Mouse (Mus musculus) embryonic facial prominence, embryonic 10.5 days (tissue): ENCODE results near the gene Hmgb3. TPM values are rescaled to one million over a fixed set of nuclear protein-coding genes. Genes with fewer than 3 reads are reported as not detected.

Experiments used
- microRNA-seq: library from miRNA; unstranded; fragments of <30 nt; microRNA quantifications from one replicate; pipeline ENCODE4, GENCODE M21; 2017
- polyA plus RNA-seq: library from polyadenylated mRNA; unstranded; fragments of >200 nt; fragmentation: Nextera tagmentation; extraction: Ambion mirVana; gene quantifications from 2 replicates; pipeline ENCODE4 v1.2.1, GENCODE M21; 2016

The Hmgb3 gene
- polyA plus RNA-seq, 1 experiment from 2014 or later, result 718 TPM

Small RNA genes within 50 kb of the gene (microRNA-seq; reads per million reads assigned to microRNA genes)
- not detected for gene Gm23945

Other genes starting within 250 kb of the Hmgb3 start
- 5.7 and 5.8 TPM in 2 replicates for gene Mtmr1, start 191.2 kb upstream of the Hmgb3 start, polyA plus RNA-seq
- 18.9 and 19.3 TPM in 2 replicates for gene Cd99l2, start 63.1 kb upstream of the Hmgb3 start, polyA plus RNA-seq
- gene Gpr50, start 107.7 kb downstream of the Hmgb3 start, polyA plus RNA-seq, result 23.0 and 23.7 TPM in 2 replicates